ENCODE assay signal across 8 mouse cellular contexts in the genomic region with DNA sequence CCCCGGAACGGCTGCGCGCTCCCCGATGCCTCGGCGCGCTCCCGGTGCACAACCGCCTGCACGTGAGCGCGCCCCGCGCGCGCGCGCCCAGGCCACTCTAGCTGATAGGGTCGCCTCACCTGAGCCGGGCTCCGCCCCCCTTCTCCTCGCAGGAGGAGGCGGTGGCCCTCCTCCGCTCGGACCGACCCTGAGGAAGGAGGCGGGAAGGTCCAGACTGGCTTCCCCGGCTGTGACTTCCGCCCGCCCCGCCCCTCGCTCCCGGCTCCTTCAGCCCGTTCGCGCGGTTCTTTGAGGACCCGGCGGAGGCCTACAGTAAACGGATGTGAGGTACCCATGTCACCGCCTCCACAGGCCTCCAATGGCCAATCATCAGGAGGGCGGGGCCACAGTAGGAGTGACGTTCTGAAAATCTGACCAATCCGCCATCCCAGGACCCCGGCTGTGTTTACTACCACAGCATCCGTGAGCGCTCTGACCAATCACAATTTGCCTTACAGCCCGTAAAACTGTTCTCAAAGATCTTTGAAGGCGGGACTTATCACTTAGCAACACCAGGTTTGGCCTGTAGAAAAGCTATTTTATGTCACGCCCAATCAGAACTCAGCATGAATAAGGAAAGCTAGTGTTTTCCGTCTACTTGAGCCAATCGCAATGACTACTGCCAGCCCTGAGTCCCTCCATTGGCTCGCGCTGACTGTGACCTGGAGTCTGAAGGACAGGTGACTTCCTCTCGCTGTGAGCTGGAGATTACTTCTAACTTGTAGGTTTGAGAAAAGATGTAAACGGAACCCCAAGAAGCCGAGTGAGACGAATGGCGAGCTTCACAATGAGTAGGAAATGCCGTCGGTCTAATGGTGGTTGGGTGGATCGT. TPM values are rescaled to one million over a fixed set of nuclear protein-coding genes. Genes with fewer than 3 reads are reported as not detected.
DNase-seq lines count a peak whose midpoint lies in the region; ATAC-seq lines count a peak whose summit lies in the region.

A gene (minus strand): TSS at position 308 of the 871 bp plus-strand sequence.

- no peaks in the 10 kb centered on the region for H3K36me3 ChIP-seq in hindbrain, embryonic 11.5 days (ENCODE audit: control insufficient read depth, insufficient read depth, low read length)

- H3K4me2 ChIP-seq in hindbrain, embryonic 11.5 days (replicated peaks; ENCODE audit: low read depth, low read length), result peak within 1 kb of the TSS; percentile 68

- peak; percentile 99 for ATAC-seq in hindbrain, embryonic 11.5 days (ENCODE audit: low FRiP score)

- under 1% methylated on average over 62 of the region's 63 CpGs for WGBS in hindbrain, embryonic 11.5 days

- peak within 1 kb of the TSS; percentile 75 for H3K9ac ChIP-seq in hindbrain, embryonic 11.5 days (ENCODE audit: low read depth, low read length)

- H3K27ac ChIP-seq in hindbrain, embryonic 11.5 days (ENCODE audit: low read depth, low read length), result peak within 1 kb of the TSS; percentile 76

- H3K9me3 ChIP-seq in hindbrain, embryonic 11.5 days (ENCODE audit: control insufficient read depth, low read length), result no peaks in the 10 kb centered on the region

- no peaks in the 10 kb centered on the region for H3K27me3 ChIP-seq in hindbrain, embryonic 11.5 days (ENCODE audit: control insufficient read depth, insufficient read depth, low read length)

- peak; percentile 99 for DNase-seq in Muller cell, postnatal 12 days (ENCODE audit: inconsistent ontology term)
- DNase-seq in cerebellum, adult 9-11 months, result peak; percentile 100
- DNase-seq in frontal cortex, adult 2 months (ENCODE audit: extremely low spot score in 1 of 2, low spot score in 1 of 2), result peak; percentile 100
- peak; percentile 99 for DNase-seq in hindbrain, embryonic 11.5 days (ENCODE audit: low spot score)
- peak; percentile 98 for DNase-seq in layer of hippocampus, postnatal 10 days (ENCODE audit: low spot score in 2 of 2)
- DNase-seq in lung, postnatal 10 days, result peak; percentile 100
- DNase-seq in ovary, postnatal 36 days (ENCODE audit: low spot score), result peak; percentile 98
- DNase-seq in thymus, postnatal 25 days, result peak; percentile 99

- H3K4me3 ChIP-seq in hindbrain, embryonic 11.5 days (ENCODE audit: low read depth, low read length), result peak within 1 kb of the TSS; percentile 66

- H3K4me1 ChIP-seq in hindbrain, embryonic 11.5 days (replicated peaks; ENCODE audit: control insufficient read depth, insufficient read depth, low read length), result peaks cover 7% of the 10 kb centered on the region; the same call in 1 of the 2 replicates

RNA-seq across cellular contexts. Expression of the gene that starts here (rescaled TPM):
- 9.4 and 10.6 TPM in 2 replicates for polyA plus RNA-seq in frontal cortex, adult 2 months (2012; rRNA removed)
- 42.7 and 44.9 TPM in 2 replicates for polyA plus RNA-seq in hindbrain, embryonic 11.5 days (2014; fragmentation: Nextera tagmentation; extraction: Ambion mirVana)
- total RNA-seq in layer of hippocampus, postnatal 10 days (2021), result 10 to 100 TPM; 18.3 to 18.5 TPM

Comparison
In these comparisons a context has a peak if more than half of its experiments do, and no peak if none do; other contexts are left out.
1. Peak in every context shown above with its lines: DNase-seq, ATAC-seq, H3K4me3 ChIP-seq and H3K27ac ChIP-seq.